8 mouse cellular contexts compared by ENCODE assay signal in the genomic region with DNA sequence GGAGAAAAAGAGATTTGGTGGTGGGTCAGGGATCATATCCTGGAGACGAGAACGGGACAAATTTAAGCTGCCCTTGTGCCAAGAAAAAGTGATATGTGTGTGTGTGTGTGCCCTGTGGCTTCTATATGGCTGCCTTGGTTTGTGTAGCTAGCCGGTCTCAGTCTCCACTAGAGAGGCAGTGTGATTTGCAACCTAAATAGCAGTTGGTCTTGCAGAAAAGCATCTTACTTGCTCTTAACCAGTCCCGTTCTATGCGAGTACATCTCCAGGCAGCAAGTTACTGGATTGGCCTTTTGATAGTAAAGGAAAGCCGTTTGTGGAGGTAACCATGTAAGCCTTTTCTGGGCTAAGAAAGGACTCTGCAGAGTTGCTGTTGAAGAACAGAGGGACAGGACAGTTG. TPM values are rescaled to one million over a fixed set of nuclear protein-coding genes. Genes with fewer than 3 reads are reported as not detected.
DNase-seq lines count a peak whose midpoint lies in the region; ATAC-seq and TF ChIP-seq lines count a peak whose summit lies in the region.

No protein-coding gene starts in this region.

- no peak overlapping the region for H3K27ac ChIP-seq in kidney, adult 2 months (ENCODE audit: insufficient read depth, low read depth, low read length)
- no peak overlapping the region for H3K27ac ChIP-seq in bone marrow, adult 2 months (ENCODE audit: control insufficient read depth, insufficient read depth, low read depth, low read length, poor library complexity)
- peak overlapping the region; percentile 88 for H3K27ac ChIP-seq in hindbrain, embryonic 15.5 days (replicated peaks)

- no peaks in the 10 kb centered on the region for H3K9me3 ChIP-seq in hindbrain, embryonic 15.5 days

- H3K27me3 ChIP-seq in kidney, adult 2 months (replicated peaks; ENCODE audit: control insufficient read depth, insufficient read depth, low read length): no peaks in the 10 kb centered on the region
- no peaks in the 10 kb centered on the region for H3K27me3 ChIP-seq in hindbrain, embryonic 15.5 days
- no peaks in the 10 kb centered on the region for H3K27me3 ChIP-seq in myocyte (ENCODE audit: control insufficient read depth, insufficient read depth, insufficient read length)

- no peak for TF ChIP-seq CTCF in kidney, adult 2 months (conservative IDR thresholded peaks at IDR 0.05; ENCODE audit: insufficient read depth, insufficient read length, low read depth, low read length)
- no peak for TF ChIP-seq CTCF in bone marrow, adult 2 months (IDR thresholded peaks at IDR 0.05; ENCODE audit: control insufficient read depth, insufficient read depth, low read length)

- H3K4me2 ChIP-seq in hindbrain, embryonic 15.5 days: peak overlapping the region; percentile 83
- H3K4me2 ChIP-seq in myocyte (ENCODE audit: low read depth): peak overlapping the region; percentile 80

- no peak for ATAC-seq in hindbrain, embryonic 15.5 days (ENCODE audit: low FRiP score, low read depth)
- no peak for ATAC-seq in monocyte, adult 5-6 weeks (replicated peaks; ENCODE audit: insufficient number of reproducible peaks, low FRiP score, low TSS enrichment, poor library complexity, severe bottlenecking)
- ATAC-seq in inflammation-experienced regulatory T-cells, adult 6 months: no peak

- DNase-seq in kidney, adult 2 months: no peak
- no peak for DNase-seq in kidney, postnatal 25 days
- no peak for DNase-seq in urinary bladder, postnatal 14 days (ENCODE audit: low spot score)

- peaks cover 9% of the 10 kb centered on the region; the same call in 1 of the 2 replicates for H3K4me1 ChIP-seq in kidney, adult 2 months (ENCODE audit: control insufficient read depth, insufficient read depth, low read length)
- H3K4me1 ChIP-seq in bone marrow, adult 2 months (ENCODE audit: control insufficient read depth, insufficient read depth, low read length): peaks cover 3% of the 10 kb centered on the region
- peaks cover 47% of the 10 kb centered on the region for H3K4me1 ChIP-seq in hindbrain, embryonic 15.5 days (replicated peaks)

- peak overlapping the region; percentile 91 for H3ac ChIP-seq in myocyte (ENCODE audit: control insufficient read depth, insufficient read length)

- no peak for TF ChIP-seq POLR2A in kidney, adult 2 months (IDR thresholded peaks at IDR 0.05; ENCODE audit: low read depth, low read length)
- no peak for TF ChIP-seq POLR2A in bone marrow, adult 2 months (IDR thresholded peaks at IDR 0.05; ENCODE audit: borderline replicate concordance, control insufficient read depth, low read depth, low read length)
- TF ChIP-seq POLR2A in myocyte (IDR thresholded peaks at IDR 0.05; ENCODE audit: insufficient read length, low read depth): no peak

- H3K79me2 ChIP-seq in myocyte (ENCODE audit: control insufficient read depth, insufficient read depth): peaks cover 60% of the 10 kb centered on the region

- WGBS in kidney, adult 2 months: 26% methylated on average over 6 of the region's 6 CpGs
- 46% methylated on average over 6 of the region's 6 CpGs for WGBS in bone marrow, adult 2 months
- WGBS in hindbrain, embryonic 15.5 days: 2% methylated on average over 6 of the region's 6 CpGs

- H3K9ac ChIP-seq in hindbrain, embryonic 15.5 days: peak overlapping the region; percentile 92

- H3K36me3 ChIP-seq in kidney, adult 2 months (ENCODE audit: control insufficient read depth, insufficient read depth, low read length): no peaks in the 10 kb centered on the region
- H3K36me3 ChIP-seq in hindbrain, embryonic 15.5 days: no peaks in the 10 kb centered on the region
- H3K36me3 ChIP-seq in myocyte (ENCODE audit: control insufficient read depth, insufficient read depth): no peaks in the 10 kb centered on the region

- H3K4me3 ChIP-seq in kidney, adult 2 months (ENCODE audit: insufficient read depth, low read depth, low read length): peak overlapping the region; percentile 97
- H3K4me3 ChIP-seq in bone marrow, adult 2 months (replicated peaks; ENCODE audit: control insufficient read depth, low read depth, low read length): peak overlapping the region; percentile 41
- peak overlapping the region; percentile 98 for H3K4me3 ChIP-seq in hindbrain, embryonic 15.5 days
- H3K4me3 ChIP-seq in myocyte: peak overlapping the region; percentile 82

TF ChIP-seq in myocyte, 11 proteins besides CTCF, POLR2A, EP300 and RAD21:
- TF ChIP-seq REST (IDR thresholded peaks at IDR 0.05; ENCODE audit: insufficient read depth, insufficient read length): no peak
- TF ChIP-seq TCF3 (IDR thresholded peaks at IDR 0.05; ENCODE audit: insufficient read length, low read depth): no peak
- TF ChIP-seq TCF12 (IDR thresholded peaks at IDR 0.05; ENCODE audit: insufficient read depth, poor library complexity, severe bottlenecking): no peak
- no peak for TF ChIP-seq SRF (IDR thresholded peaks at IDR 0.05; ENCODE audit: control insufficient read depth, insufficient read length, low read depth)
- TF ChIP-seq CEBPB (IDR thresholded peaks at IDR 0.05; ENCODE audit: insufficient read depth, poor library complexity, severe bottlenecking): no peak
- no peak for TF ChIP-seq USF1 (IDR thresholded peaks at IDR 0.05; ENCODE audit: low read depth)

RNA-seq across cellular contexts. Expression of gene Ccdc6, which starts 1.7 kb away (rescaled TPM):
- polyA plus RNA-seq in kidney, adult 2 months (2012; rRNA removed): 33.9 and 37.0 TPM in 2 replicates
- 17.0 and 19.1 TPM in 2 replicates for polyA plus RNA-seq in bone marrow, adult 2 months (2011; ENCODE audit: insufficient read depth, insufficient read length, low replicate concordance, missing spikeins)
- 21.4 and 23.0 TPM in 2 replicates for polyA plus RNA-seq in hindbrain, embryonic 15.5 days (2015; fragmentation: Nextera tagmentation; extraction: Ambion mirVana)
- polyA plus RNA-seq in myocyte (2012; fragmentation: generic; extraction: Trizol): 15.5 TPM
- total RNA-seq in monocyte, adult 5-6 weeks (2017): 9.9 to 21.5 TPM (median 17.3 TPM) in 3 replicates
- polyA plus RNA-seq in inflammation-experienced regulatory T-cells, adult 6 months (2017; shearing (Covaris generic)): 10 to 100 TPM; 25.6 to 31.5 (median 27.3) TPM

Comparison
In these comparisons a context has a peak if more than half of its experiments do, and no peak if none do; other contexts are left out.
1. H3K4me3 ChIP-seq: peak in every context shown above with its lines; median percentile 98 in hindbrain, embryonic 15.5 days; 97 in kidney, adult 2 months; 82 in myocyte; 41 in bone marrow, adult 2 months.